Mouse (Mus musculus) limb, embryonic 15.5 days (tissue): Measurements from ENCODE around the gene Ctdspl2. TPM values are rescaled to one million over a fixed set of nuclear protein-coding genes. Genes with fewer than 3 reads are reported as not detected.
"Not testable (repeated sequence)": the region's sequence is repeated elsewhere in the genome, so short reads cannot be mapped to it uniquely, and the experiment has no call there.

Experiments
- ATAC-seq: fragments of 200-750 bp; cut with Nextera tagmentation; 2 replicates; pipeline ENCODE4 v1.8.0; 2017; ENCODE audit warnings: low read depth, moderate TSS enrichment; ENCODE audit not compliant: insufficient number of reproducible peaks, low FRiP score, low TSS enrichment
- H3K27ac ChIP-seq: fragments of 300-500 bp; sonication (generic); 2 replicates; pipeline ENCODE4 v1.5.1; 2015; ENCODE audit warnings: moderate library complexity, mild to moderate bottlenecking, inconsistent platforms
- H3K27me3 ChIP-seq: fragments of 300-500 bp; sonication (generic); 2 replicates; pipeline ENCODE4 v1.6.1; 2015; ENCODE audit warnings: inconsistent platforms
- H3K36me3 ChIP-seq: fragments of 300-500 bp; sonication (generic); 2 replicates; pipeline ENCODE4 v1.6.1; 2015; ENCODE audit warnings: inconsistent platforms
- H3K4me1 ChIP-seq: fragments of 300-500 bp; sonication (generic); 2 replicates; pipeline ENCODE4 v1.6.1; 2015; ENCODE audit warnings: inconsistent platforms
- H3K4me2 ChIP-seq: fragments of 300-500 bp; sonication (generic); 2 replicates; pipeline ENCODE4 v1.6.1; 2015; ENCODE audit warnings: mild to moderate bottlenecking, inconsistent platforms
- H3K4me3 ChIP-seq: fragments of 300-500 bp; sonication (generic); 2 replicates; pipeline ENCODE4 v1.5.1; 2015; ENCODE audit warnings: mild to moderate bottlenecking, inconsistent platforms
- H3K9ac ChIP-seq: fragments of 300-500 bp; sonication (generic); 2 replicates; pipeline ENCODE4 v1.6.1; 2015; ENCODE audit warnings: inconsistent platforms
- H3K9me3 ChIP-seq: fragments of 300-500 bp; sonication (generic); 2 replicates; pipeline ENCODE4 v1.6.1; 2016; ENCODE audit warnings: inconsistent platforms
- WGBS: fragments of 180-500 bp; shearing (Covaris S2); methylation state at CpG from one replicate; pipeline ENCODE4 v1.1.7; 2015; 5-methylcytosine and 5-hydroxymethylcytosine counted together
- polyA plus RNA-seq: library from polyadenylated mRNA; unstranded; fragments of >200 nt; fragmentation: Nextera tagmentation; extraction: Ambion mirVana; gene quantifications from 2 replicates; pipeline ENCODE4 v1.2.1, GENCODE M21; 2015

The Ctdspl2 gene
- 49.3 and 53.3 TPM in 2 replicates for polyA plus RNA-seq

DNA sequence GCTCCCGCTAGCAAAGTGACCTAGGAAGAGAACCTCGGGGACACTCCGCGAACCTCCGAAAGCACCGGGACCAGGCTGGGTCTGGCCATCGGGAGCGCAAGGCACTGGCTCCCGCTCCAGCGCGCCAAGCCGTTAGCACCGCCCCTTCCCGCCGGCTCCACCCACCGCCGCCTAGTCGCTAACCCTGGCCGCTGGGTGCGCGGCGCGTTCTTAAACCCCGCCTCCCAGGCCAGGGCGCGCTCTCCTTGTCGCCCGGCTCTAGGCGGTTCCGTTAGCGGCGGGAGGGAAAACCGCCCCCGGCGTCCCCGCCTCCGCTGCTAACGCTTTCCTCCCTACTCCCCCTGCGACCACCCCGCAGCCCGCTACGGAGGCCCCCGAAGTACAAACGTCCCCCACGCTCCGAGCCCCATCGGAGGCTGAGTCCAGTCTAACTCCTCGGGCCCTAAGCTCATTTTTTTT is at the start of gene Ctdspl2, which contains the start of gene Mageb3:
Gene Ctdspl2 (plus strand): TSS at position 237 of the 459 bp plus-strand sequence.
Gene Mageb3 (minus strand): TSS at position 328 of the 459 bp plus-strand sequence.
- Histone ChIP-seq H3K27ac (peak within 1 kb of the TSS; percentile 93), H3K9ac (peak within 1 kb of the TSS; percentile 87), H3K4me3 (peak within 1 kb of the TSS; percentile 89), H3K27me3 (no peaks in the 10 kb centered on the region), H3K4me2 (peak within 1 kb of the TSS; percentile 58), H3K9me3 (no peaks in the 10 kb centered on the region), H3K4me1 (peaks cover 14% of the 10 kb centered on the region), H3K36me3 (no peaks in the 10 kb centered on the region; the same call in 1 of the 2 replicates)
- under 1% methylated on average over 48 of the region's 48 CpGs for WGBS
- peak; percentile 98 for ATAC-seq

DNA sequence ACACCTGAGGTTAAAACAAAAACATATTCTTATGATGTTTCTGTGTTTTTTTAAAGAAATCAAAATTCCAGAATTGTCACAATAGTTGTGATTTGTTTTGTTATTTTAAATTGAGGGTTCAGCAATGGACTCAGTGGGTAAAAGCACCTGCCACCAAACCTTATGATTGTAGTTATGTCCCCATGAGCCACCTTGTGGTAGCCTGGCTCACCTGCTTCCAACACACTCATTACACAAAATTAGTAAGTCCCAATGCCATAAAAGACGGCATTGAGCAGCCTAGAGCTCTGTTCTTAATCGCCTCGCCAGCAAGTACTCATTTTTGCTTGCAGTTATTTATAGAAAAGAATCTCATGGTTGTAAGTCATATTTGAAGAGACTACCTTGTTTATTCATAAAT is 45.8 kb upstream of the Ctdspl2 start:
- no peak for ATAC-seq
- no peak overlapping the region for H3K4me3 ChIP-seq
- no peaks in the 10 kb centered on the region for H3K9me3 ChIP-seq
- H3K36me3 ChIP-seq = peaks cover 41% of the 10 kb centered on the region
- WGBS = 73% methylated on average over 3 of the region's 3 CpGs
- H3K9ac ChIP-seq = no peak overlapping the region
- no peak overlapping the region for H3K4me2 ChIP-seq
- H3K4me1 ChIP-seq = no peaks in the 10 kb centered on the region
- H3K27ac ChIP-seq = no peak overlapping the region
- H3K27me3 ChIP-seq = no peaks in the 10 kb centered on the region

DNA sequence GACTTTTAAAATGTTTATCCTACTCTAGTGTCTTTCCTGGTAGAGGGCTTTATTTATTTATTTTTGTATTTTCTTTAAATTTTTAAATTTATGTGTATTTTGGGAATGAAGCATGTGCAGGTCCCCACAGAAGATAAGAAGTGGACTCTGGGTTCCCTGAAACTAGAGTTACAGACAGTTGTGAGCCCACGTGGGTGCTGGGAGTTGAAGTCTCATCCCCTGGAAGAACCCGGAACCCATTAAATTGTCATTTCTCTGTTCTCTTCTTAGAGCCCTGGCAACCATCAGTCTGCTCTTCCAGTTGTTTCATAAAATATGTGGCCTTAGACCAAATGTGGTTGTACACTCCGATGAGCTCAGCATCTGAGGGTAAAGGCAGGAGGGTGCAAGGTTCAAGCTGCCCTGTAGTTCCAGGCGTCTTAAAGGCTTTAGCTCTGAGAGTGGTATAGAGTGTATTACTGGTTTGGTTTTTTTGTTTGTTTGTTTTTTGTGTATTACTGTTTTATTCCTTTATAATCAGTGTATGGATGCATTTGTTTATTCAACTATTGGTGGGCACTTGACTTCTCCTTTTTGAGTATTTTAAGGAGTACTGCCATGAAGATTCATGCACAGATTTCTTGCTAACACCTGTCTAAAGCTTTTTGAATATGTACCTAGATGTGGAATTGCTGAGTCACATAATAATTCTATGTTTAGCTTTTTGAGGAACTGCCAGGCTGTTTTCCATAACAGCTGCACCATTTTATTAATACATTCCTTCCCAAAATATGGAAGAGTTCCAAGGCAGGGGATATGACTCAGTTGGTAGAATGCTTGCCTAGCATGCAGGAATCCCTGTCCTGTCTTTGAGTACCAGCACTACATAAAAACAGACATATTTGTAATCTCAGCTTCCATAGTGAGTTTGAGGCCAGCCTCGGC is 39.5 kb upstream of the Ctdspl2 start:
- no peak for ATAC-seq
- H3K27ac ChIP-seq = no peak overlapping the region
- no peaks in the 10 kb centered on the region for H3K9me3 ChIP-seq
- 85% methylated on average over 5 of the region's 5 CpGs for WGBS
- H3K4me3 ChIP-seq = no peak overlapping the region
- H3K4me1 ChIP-seq = no peaks in the 10 kb centered on the region
- no peak overlapping the region for H3K9ac ChIP-seq
- H3K36me3 ChIP-seq = peaks cover 30% of the 10 kb centered on the region
- H3K27me3 ChIP-seq = no peaks in the 10 kb centered on the region
- H3K4me2 ChIP-seq = no peak overlapping the region

DNA sequence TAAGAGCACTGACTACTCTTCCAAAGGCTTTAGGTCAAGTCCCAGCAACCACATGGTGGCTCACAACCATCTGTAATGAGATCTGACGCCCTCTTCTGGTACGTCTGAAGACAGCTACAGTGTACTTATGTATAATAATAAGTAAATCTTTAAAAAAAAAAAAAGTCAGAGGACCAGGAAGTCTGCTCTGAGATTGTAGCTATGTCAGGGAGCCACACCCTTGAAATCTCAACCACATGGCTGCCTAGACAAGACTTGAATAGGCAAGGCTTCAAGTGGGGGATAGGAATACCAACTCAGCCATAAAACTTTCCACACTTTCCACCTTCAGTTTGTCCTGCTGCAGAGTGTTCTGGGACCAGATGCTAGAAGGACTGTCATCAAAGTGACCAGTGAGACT is 18.2 kb upstream of the Ctdspl2 start:
- H3K4me3 ChIP-seq, H3K4me2 ChIP-seq, H3K9me3 ChIP-seq, H3K9ac ChIP-seq, ATAC-seq, H3K36me3 ChIP-seq, H3K27ac ChIP-seq, H3K4me1 ChIP-seq, H3K27me3 ChIP-seq: not testable (repeated sequence)
- 81% methylated on average over 2 of the region's 2 CpGs for WGBS

DNA sequence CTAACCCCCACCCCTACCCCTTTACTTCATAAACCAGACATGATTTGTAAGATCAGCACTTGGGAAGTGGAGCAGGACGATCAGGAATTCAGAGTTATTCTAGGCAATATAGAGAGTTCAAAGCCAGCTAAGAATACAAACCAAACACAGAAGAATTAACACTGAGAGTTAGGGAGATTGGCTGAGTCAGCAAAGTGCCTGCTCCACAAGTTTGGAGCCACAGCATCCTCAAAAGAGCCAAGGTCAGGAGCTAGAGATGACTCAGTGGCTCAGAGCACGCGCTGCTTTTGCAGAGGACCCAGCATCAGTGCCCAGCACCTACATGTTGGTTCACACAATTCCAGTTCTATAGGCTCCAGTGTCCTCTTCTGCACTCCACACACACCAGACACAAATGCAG is 12.4 kb upstream of the Ctdspl2 start:
- Histone ChIP-seq H3K4me3 (no peak overlapping the region), H3K9me3 (no peaks in the 10 kb centered on the region), H3K9ac (no peak overlapping the region), H3K27ac (no peak overlapping the region), H3K4me1 (no peaks in the 10 kb centered on the region), H3K36me3 (no peaks in the 10 kb centered on the region), H3K27me3 (no peaks in the 10 kb centered on the region), H3K4me2 (no peak overlapping the region)
- no peak for ATAC-seq
- WGBS = 78% methylated on average over 3 of the region's 3 CpGs

DNA sequence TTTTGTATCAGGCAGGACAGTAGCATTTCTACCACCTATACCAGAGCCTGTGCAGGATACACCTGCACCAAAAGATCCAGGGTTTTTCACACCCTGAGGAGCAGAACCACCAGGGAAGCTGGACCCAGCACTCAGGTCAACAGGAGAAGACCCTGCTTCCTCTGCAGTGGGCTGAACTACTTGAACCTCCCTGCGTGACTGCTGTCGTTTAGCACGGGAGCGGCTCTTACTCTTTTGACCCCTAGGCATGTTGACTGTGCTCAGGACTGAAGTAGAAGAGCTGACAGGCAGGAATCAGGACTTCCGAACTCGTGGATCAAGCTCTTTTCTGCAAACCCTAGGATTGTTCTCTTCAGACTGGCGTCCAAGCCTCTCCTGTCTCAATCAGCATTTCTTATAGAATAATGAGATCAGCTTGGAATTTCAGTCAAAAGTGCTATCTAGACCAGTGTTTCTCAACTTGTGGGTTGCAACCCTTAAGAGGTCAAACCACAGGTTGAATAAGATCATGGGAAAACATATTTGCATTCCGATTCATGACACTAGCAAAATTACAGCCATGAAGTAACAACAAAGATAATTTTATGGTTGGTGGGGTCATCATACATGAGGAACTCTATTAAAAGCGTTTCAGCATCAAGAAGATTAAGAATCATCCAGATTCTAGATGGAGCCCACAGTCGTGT is 687 bp upstream of the Ctdspl2 start:
- H3K4me3 ChIP-seq = peak overlapping the region; percentile 89
- peak overlapping the region; percentile 87 for H3K9ac ChIP-seq
- peak overlapping the region; percentile 58 for H3K4me2 ChIP-seq
- no peaks in the 10 kb centered on the region for H3K36me3 ChIP-seq
- WGBS = 17% methylated on average over 10 of the region's 10 CpGs
- no peaks in the 10 kb centered on the region for H3K27me3 ChIP-seq
- ATAC-seq = no peak
- H3K27ac ChIP-seq = peak overlapping the region; percentile 93
- H3K9me3 ChIP-seq = no peaks in the 10 kb centered on the region
- H3K4me1 ChIP-seq = peaks cover 14% of the 10 kb centered on the region

DNA sequence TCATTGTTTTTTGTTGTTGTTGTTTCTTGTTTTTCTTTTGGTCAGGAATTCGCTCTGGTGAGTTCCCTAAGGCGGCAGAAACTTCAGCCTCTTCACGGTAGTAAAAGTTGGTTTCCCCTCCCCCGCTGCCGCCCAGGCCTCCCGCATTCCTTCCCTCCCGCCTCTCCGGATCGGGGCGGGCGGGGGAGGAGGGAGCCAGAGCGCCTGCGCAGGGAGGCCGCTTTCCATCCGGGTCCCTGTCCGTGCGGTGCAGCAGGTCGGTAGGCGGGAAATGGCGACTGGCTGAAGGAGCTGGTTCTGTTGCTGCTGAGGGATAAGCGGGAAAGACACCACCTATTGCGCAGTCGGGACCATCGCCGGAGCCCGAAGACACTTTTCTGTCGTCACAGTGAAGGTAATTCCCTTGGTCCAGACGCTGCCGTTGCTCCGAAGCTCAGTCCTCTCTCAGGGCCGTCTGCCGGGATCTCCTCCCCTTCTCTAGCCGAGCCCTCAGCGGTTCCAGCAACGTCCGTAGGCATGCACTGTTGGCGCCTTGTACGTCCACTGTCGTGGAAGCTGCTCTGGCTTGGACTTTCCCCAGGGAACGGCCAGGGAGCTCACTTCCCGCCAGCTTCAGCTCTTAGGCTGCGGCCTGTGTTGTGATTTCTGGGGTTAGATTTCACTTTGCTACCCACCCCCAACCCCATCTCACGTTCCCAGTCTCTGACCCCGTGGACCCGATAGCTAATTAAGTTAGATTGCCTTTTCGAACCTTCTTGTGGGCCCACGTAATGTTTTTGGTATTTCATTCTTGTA is 620 bp downstream of the Ctdspl2 start:
- Histone ChIP-seq H3K9ac (peak overlapping the region; percentile 87), H3K4me1 (peaks cover 14% of the 10 kb centered on the region), H3K36me3 (no peaks in the 10 kb centered on the region; the same call in 1 of the 2 replicates), H3K4me3 (peak overlapping the region; percentile 89), H3K9me3 (no peaks in the 10 kb centered on the region), H3K4me2 (peak overlapping the region; percentile 58), H3K27ac (peak overlapping the region; percentile 93), H3K27me3 (no peaks in the 10 kb centered on the region)
- peak; percentile 92 for ATAC-seq
- under 1% methylated on average over 44 of the region's 47 CpGs for WGBS

DNA sequence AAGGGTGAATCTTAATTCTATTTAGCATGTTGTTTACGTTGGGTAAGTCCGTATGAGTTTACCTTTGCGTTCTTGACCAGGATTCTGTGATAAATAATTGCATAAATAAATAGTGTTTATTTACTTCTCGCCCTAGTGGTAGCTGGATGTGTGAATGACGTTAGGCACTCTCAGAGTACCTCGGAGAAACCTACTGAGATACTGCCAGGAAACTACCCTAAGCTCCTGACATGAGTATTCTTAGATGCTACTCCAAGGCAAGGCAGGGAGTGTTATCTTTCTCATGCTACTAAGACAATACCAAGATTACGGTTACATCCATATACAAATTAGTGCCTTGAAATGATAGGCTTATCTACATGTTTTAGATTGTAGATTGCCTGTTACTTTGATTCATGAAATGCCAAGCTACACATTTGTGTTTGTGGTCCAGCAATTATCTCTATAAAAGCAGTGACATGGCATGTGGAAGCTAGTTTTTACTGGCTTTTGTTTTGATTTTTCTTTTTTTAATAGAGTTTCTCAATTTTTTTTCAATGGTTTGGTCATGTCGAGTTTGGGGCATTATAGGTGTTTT is 1.5 kb downstream of the Ctdspl2 start:
- peak overlapping the region; percentile 89 for H3K4me3 ChIP-seq
- peaks cover 4% of the 10 kb centered on the region for H3K36me3 ChIP-seq
- H3K4me1 ChIP-seq = peaks cover 14% of the 10 kb centered on the region
- WGBS = 7% methylated on average over 8 of the region's 8 CpGs
- H3K27ac ChIP-seq = 0 out of 2 replicates have a peak overlapping the region, but pooled peaks have one; percentile 93
- H3K4me2 ChIP-seq = peak overlapping the region; percentile 58
- ATAC-seq = no peak
- no peaks in the 10 kb centered on the region for H3K9me3 ChIP-seq
- H3K9ac ChIP-seq = peak overlapping the region; percentile 87
- H3K27me3 ChIP-seq = no peaks in the 10 kb centered on the region

DNA sequence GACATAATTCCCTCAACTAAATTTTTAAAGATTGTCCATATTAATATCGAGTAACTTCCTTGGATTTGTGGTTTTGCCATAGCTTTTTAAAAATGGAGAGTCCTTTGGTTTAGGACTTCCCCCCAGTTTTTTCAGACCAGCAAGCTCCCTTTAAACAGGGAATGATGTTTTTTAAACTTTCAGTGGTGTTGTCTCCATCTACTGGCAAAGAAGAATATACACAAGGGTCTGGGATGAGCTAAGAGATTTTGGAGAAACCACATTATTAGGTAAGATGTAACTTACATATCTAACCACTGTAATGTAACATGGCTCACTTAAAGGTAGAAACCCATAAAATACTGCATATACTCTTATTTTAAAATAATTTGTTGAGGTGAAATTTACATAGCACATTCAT is 39.9 kb downstream of the Ctdspl2 start:
- H3K4me1 ChIP-seq = no peaks in the 10 kb centered on the region
- H3K36me3 ChIP-seq = peaks cover 26% of the 10 kb centered on the region
- no peaks in the 10 kb centered on the region for H3K27me3 ChIP-seq
- 90% methylated on average over 1 of the region's 1 CpGs for WGBS
- H3K9me3 ChIP-seq = no peaks in the 10 kb centered on the region
- H3K27ac ChIP-seq = no peak overlapping the region
- no peak overlapping the region for H3K4me3 ChIP-seq
- ATAC-seq = no peak
- H3K4me2 ChIP-seq = no peak overlapping the region
- no peak overlapping the region for H3K9ac ChIP-seq

DNA sequence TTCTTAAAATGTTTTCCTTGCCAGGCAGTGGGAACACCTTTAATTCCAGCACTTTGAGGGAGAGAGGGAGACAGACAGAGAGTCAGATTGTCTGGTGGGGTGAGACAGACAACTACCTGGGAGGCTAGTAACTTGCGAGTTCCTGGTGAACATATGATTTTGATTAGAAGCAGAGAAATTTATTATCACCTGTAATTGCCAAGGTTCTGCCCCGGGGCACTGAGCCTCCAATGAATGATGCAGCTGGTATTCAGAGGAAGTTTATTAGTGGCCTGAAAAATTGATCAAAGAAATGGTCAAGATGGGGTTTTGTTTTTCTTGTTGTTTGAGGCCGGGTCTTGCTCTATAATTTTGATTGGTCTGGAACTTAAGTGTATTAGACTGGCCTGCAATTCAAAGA is 53.0 kb downstream of the Ctdspl2 start:
- no peak overlapping the region for H3K4me2 ChIP-seq
- WGBS = 33% methylated on average over 3 of the region's 3 CpGs

DNA sequence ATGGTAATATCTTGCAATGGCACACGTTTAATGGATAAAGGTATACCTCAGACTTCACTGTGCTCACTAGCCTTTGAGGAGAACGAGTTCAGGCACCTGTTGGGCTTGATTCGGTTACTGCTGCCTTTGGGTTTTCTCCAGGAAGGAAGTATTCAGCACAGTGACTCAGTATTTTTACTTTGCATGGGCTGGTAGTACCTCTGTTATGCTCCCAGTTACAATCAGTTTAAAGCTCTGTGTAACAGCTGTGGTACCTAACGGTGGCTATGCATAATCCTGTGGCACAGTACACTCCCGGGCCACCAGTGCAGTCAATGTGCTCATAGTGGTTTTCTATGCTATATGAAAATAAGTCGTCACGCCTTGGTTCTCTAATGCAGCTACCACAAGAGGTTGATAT is 55.6 kb downstream of the Ctdspl2 start:
- peaks cover 26% of the 10 kb centered on the region for H3K36me3 ChIP-seq
- no peaks in the 10 kb centered on the region for H3K4me1 ChIP-seq
- no peak for ATAC-seq
- H3K4me3 ChIP-seq = no peak overlapping the region
- no peaks in the 10 kb centered on the region for H3K9me3 ChIP-seq
- H3K27ac ChIP-seq = no peak overlapping the region
- no peak overlapping the region for H3K9ac ChIP-seq
- no peak overlapping the region for H3K4me2 ChIP-seq
- 73% methylated on average over 7 of the region's 7 CpGs for WGBS
- H3K27me3 ChIP-seq = no peaks in the 10 kb centered on the region

More for the DNA sequence above, 53.0 kb downstream of the Ctdspl2 start:
- Histone ChIP-seq H3K27me3 (no peaks in the 10 kb centered on the region), H3K36me3 (peaks cover 32% of the 10 kb centered on the region), H3K9me3 (no peaks in the 10 kb centered on the region), H3K4me3 (no peak overlapping the region), H3K27ac (no peak overlapping the region), H3K4me1 (no peaks in the 10 kb centered on the region), H3K9ac (no peak overlapping the region)
- ATAC-seq = no peak
